Mouse (Mus musculus) monocyte, adult 2 months (primary cell): ENCODE results near the gene Cdc25b.
A peak's percentile ranks its signal among the peaks of the same experiment; 100 is the strongest.
"Not testable (repeated sequence)": the region's sequence is repeated elsewhere in the genome, so short reads cannot be mapped to it uniquely, and the experiment has no call there.

ENCODE experiments used
- DNase-seq, 2 experiments: peaks; one replicate each; pipeline ENCODE4 v3.0.0; 2022; ENCODE audit warnings: low spot score in 2 of 2, low read depth in 1 of 2

Gene Cdc25b

DNA sequence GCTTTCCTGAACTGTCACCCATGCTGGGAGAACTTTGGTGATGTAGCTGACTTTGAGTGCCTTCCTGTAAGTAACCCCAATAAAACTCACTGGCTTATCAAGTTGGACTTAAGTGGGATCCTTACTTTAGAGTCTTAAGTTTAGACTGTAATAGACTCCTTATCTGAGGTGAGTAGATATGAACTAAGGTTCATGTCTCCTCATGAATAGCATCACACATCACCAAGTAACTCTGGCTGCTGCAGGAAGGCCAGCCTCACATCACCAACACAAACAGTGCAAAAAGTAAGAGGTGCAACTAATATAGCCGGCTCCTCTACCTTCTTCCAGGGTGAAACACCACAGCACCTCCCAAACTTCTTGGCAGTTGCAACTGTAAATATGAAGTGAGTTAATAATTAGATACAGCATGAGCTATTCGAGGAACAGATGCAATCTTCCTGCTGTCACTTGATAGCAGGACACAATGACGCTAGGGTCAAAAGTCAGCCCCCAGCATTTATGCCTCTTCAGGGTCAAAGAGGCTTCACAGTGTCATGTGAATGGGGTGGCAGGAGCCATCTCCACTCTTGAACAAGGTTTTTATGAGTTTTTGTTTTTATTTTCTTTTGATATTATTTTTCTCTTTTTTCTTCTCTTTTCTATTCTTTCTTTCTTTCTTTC, 35.2 kb downstream of the Cdc25b start:
- no peak for DNase-seq

DNA sequence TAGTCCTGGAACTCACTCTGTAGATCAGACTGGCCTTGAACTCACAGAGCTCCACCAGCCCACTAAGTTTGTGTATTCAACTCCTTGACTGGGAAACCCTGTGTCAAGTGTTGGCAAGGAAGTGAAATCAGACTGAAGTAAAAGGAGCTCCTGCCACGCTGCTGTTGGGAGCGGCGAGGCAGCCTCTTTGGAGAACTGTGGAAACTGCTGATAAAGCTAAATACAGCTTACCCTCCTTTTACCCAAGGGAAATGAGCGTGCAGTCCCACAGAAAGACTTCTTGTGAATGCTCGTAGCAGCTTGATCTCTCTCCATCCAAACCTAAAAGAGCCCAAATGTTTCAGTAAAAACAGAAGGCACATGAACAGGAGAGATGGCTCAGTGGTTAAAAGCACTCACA, 35.8 kb downstream of the Cdc25b start:
- no peak for DNase-seq

DNA sequence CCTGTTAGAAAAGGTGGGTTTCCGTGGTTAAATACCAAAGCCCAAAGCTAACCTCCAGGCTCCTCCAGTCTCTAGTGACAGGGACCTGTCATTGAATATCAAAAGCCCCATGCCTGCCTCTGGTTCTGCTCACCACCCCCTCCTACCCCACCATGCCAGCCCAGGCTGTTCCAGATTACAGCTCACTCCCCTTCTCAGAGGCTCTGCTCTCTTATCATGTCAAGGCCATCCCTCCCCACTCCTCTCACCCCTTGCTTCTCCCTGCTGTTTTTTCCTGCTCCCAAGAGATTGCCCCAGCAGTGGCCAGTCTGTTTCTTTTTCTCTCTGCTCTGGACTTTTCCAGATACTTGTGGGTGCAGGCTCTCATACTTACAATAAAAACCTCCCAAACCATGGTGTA, 36.8 kb downstream of the Cdc25b start:
- DNase-seq, result no peak

DNA sequence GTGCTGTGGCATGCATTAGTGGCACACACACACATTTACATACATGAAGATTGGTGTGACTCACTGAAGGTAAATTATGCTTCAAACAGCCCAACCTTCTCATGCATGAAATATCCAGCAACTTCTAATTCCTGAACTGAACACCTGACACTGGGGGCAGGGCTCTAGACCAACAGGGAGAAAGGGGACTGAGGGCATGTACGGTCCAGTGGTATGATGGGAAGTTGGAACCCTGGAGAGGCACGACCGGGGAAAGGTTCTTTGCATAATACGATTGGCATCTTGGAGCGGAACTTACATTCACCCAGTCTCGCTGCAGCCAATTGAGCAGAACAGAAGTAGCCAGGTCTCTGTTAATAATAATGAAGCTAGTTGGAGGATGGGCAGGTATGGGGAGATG, 38.4 kb downstream of the Cdc25b start:
- DNase-seq, result no peak

DNA sequence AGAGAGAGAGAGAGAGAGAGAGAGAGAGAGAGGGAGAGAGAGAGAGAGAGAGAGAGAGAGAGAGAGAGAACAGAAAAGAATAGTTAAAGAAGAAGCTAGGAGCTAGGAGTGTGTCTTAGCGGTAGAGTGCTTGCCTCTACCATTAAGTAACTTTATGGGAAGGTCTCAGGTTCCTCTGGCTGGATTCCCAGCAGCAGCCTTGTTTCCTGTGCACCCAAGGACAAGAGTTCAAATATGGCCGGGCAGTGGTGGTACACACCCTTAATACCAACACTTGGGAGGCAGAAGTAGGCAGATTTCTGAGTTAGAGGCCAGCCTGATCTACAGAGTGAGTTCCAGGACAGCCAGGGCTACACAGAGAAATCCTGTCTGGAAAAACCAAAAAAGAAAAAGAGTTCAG, 39.9 kb downstream of the Cdc25b start:
- not testable (repeated sequence) for DNase-seq

DNA sequence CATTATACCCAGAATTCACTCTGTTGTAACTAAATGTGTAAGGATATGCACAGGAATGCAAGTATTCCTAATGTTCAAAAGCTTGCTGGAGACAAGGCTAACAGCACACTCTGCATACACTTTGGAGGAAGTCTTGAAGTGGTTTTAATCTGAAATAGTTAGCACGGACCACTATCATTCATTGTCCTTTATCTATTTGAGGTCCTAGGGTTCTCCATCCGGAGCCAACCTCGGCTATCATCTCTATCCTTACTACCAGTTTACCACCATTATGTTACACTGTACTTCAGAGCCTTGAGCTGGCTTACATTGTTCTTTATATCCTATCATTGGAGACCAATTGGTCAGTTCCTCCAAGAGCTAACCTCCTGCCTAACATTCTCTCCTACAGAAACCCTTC, 40.5 kb downstream of the Cdc25b start:
- no peak for DNase-seq

DNA sequence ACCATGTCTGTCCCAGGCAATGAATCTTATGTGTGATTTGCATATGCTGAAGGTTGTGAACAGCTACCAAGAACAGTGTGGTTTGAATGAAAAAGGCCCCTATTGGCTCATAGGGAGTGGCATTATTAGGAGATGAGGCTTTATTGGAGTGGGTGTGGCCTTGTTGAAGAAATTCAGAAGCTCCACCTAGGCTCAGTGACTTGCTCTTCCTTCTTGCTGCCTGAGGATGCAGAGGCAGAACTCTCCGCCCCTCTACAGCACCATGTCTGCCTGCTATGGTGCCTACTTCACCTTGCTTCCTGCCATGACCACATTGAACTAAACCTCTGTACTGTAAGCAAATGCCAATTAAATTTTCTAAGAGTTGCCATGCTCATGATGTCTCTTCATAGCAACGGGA, 45.8 kb downstream of the Cdc25b start:
- DNase-seq, result no peak

DNA sequence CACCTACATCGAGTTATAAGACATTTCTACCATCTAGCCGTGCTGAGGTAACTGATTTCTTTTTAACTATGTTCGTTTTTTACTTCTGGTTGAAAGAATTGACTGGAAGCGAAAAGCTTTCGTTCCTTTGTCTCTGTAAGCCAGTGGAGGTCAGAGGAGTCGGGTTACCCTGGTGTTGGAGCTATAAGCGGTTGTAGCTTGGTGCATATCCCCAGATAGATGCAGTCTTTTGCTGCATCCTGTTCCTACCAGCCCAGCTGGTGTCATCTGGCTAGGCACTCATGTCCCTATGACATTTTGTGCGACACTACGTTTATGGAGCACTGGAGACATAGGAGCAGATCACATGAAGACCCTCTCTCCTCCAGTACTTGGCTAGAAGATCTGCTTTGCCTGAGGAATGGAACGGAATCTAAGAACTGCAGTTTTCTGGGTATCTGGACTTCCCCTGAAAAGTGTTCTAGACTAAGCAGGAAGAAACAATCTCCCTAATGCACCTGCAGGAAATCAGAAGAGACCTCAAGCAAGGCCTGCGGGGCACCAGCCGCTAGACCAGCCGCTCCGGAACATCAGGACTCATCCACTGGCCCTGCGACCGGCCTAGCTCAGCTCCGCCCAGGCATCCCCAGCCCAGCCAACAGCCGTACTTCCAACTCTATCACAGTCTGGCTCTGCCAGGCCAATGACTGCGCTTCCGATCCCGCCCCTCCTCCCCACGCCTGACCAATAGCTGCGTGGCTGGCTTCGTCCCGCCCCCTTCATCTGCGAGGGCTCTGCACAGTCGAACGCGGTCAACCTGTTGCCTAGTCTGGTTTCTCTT, 46.8 kb downstream of the Cdc25b start, which contains the start of gene Mavs:
Mavs (plus strand) TSS at position 757 of the 820 bp plus-strand sequence.
- peak; percentile 81 to 88 for DNase-seq

DNA sequence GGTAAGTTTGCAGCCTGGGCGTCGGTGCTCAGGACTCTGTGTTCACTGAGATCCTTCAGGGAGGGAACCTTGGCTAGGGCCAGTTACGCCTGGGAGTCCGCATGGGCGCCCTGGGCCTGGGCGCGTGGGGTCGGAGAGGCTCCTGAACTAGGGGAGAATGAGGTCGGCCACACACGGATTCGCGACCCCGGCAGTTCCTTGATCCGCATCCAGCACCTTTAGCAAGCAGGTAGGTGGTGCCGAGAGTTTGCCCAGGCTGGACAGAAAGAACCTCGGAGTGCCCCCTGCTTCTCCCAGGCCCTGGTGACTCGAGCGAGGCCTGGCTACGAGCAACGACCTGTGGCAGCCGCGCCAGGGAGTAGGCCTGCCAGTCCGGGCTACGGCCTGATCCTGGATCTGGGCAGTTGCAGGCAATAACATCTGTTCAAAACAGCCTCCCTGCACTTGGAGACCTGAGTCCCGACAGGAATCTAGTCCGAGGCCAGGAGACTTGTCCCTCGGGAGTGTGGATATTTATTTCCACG, 47.4 kb downstream of the Cdc25b start:
- no peak for DNase-seq

DNA sequence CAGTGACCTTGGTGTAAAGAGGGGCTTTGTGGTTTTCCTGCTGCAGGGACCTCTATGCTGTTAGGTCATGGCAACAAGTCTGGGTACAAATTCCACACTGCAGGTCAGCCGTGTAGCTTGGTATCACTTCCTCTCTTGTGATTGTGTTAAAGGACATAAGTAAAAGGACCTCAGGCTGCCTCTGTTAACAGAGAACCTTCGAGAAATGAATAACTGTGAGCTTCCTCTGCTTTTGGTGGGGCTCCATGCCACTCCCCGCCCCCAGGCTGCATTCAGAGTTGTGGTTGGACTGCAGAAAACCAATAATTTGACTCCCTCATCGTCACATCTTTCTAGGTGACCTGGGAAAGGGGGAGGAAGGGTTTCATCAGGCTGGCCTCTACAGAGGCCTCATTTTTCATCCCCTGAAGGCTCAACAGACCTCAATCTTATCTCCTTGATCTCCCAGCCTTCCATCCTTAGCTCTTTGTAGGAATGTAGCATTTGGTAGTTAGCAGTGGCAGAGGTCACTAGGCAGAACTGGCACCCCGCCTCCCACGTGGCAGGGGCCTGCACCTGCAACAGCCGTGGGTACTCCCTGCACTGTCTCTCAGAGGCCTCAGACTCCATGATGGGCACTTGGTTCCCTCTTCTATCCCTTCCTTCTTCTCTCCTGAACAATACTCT, 48.4 kb downstream of the Cdc25b start:
- peak in 1 of 2 experiments; percentile 16 for DNase-seq

DNA sequence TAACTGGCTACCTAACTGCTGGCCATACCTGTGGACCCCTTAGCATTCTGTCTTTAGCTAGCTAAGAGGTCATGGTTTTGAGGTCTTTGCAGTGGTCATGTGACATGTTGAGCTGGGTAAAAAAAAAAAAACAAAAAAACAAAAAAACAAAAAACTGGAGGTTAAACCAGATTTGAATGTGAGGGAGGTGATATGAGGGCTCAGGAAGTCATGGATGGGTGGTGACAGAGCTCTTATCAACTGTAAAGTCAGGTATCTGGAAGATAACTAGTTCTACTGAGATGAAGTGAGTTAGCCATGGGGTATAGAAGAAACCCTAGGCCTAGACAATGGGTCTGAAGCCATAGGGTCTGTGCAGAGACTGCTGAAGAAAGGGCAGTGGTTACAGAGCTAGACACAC, 55.4 kb downstream of the Cdc25b start:
- DNase-seq, result no peak

DNA sequence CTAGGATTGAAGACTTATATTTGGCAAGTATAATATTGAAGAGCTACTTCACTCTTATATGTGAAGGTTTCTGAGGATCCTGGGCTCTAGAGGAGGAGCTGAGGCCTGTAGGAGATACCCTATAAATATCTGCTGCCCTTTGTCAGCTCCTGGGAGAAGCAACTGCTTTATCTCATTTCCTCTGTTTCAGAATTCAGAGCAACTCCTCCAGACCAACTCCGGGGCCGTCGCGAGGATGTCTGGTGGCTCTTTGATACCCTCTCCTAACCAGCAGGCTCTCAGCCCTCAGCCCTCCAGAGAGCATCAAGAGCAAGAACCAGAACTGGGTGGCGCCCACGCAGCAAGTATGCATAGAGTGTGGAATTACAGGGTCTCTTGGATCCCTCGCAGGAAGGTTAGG, 56.2 kb downstream of the Cdc25b start:
- no peak for DNase-seq
